Mouse (Mus musculus): Measurements from ENCODE around the gene Col7a1. TPM values are rescaled to one million over a fixed set of nuclear protein-coding genes. Genes with fewer than 3 reads are reported as not detected.

The Col7a1 gene
- polyA plus RNA-seq, 2 experiments, result 0.29 to 0.45 TPM

GRCm38 (mm10) chr9:108982498-108982897, 29.1 kb downstream of the Col7a1 start:
- no peak overlapping the region for H3K4me3 ChIP-seq (ENCODE audit: insufficient read depth in 1 of 2, low read depth in 2 of 2, low read length in 2 of 2)
- DNase-seq (ENCODE audit: low read depth in 3 of 3, low spot score in 3 of 3), result no peak
- no peak overlapping the region for H3K27ac ChIP-seq
- ATAC-seq (ENCODE audit: insufficient read depth), result no peak
- H3K9ac ChIP-seq (replicated peaks), result no peak overlapping the region
- no peaks in the 10 kb centered on the region for H3K27me3 ChIP-seq (ENCODE audit: control insufficient read depth, insufficient read depth, low read length)
- H3K4me2 ChIP-seq (ENCODE audit: low read depth), result no peak overlapping the region
- H3K36me3 ChIP-seq (replicated peaks; ENCODE audit: control insufficient read depth, insufficient read depth, low read depth), result no peaks in the 10 kb centered on the region
- H3K9me3 ChIP-seq (ENCODE audit: control insufficient read depth, low read length), result no peaks in the 10 kb centered on the region
- 59% methylated on average over 8 of the region's 8 CpGs for WGBS (ENCODE audit: insufficient replicate concordance)
- H3K4me1 ChIP-seq (replicated peaks; ENCODE audit: control insufficient read depth in 2 of 2, insufficient read depth in 2 of 2, low read length in 1 of 2), result peaks cover 4 to 10% of the 10 kb centered on the region in 2 experiments
- no peak for TF ChIP-seq EP300 (IDR thresholded peaks at IDR 0.05; ENCODE audit: low read depth)
- no peak for TF ChIP-seq CTCF (IDR thresholded peaks at IDR 0.05; ENCODE audit: low read depth)

- Histone ChIP-seq H3K9me3 (ENCODE audit: control insufficient read depth, low read length) (no peaks in the 10 kb centered on the region), H3K27ac (no peak overlapping the region), H3K4me2 (ENCODE audit: low read depth) (peak overlapping the region; percentile 51), H3K27me3 (ENCODE audit: control insufficient read depth, insufficient read depth, low read length) (no peaks in the 10 kb centered on the region), H3K4me3 (ENCODE audit: insufficient read depth in 1 of 2, low read depth in 2 of 2, low read length in 2 of 2) (no peak overlapping the region), H3K4me1 (replicated peaks; ENCODE audit: control insufficient read depth in 2 of 2, insufficient read depth in 2 of 2, low read length in 1 of 2) (peaks cover 4 to 14% of the 10 kb centered on the region in 2 experiments), H3K36me3 (replicated peaks; ENCODE audit: control insufficient read depth, insufficient read depth, low read depth) (no peaks in the 10 kb centered on the region), H3K9ac (replicated peaks) (0 out of 2 replicates have a peak overlapping the region, but pooled peaks have one; percentile 6)
- 25% methylated on average over 9 of the region's 9 CpGs for WGBS (ENCODE audit: insufficient replicate concordance)
- ATAC-seq (ENCODE audit: insufficient read depth) (peak; percentile 80), DNase-seq (ENCODE audit: low read depth in 3 of 3, low spot score in 3 of 3) (peak in 2 of 3 experiments; percentile 18 to 41)
- no peak; the same call in 1 of the 2 replicates for TF ChIP-seq EP300 (IDR thresholded peaks at IDR 0.05; ENCODE audit: low read depth)
- no peak for TF ChIP-seq CTCF (IDR thresholded peaks at IDR 0.05; ENCODE audit: low read depth)
These were observed 29.8 kb downstream of the Col7a1 start for GRCm38 (mm10) chr9:108983209-108983608.

GRCm38 (mm10) chr9:108985710-108986109, 32.3 kb downstream of the Col7a1 start, which contains the start of gene Ucn2:
TSS of gene Ucn2 (plus strand) at chr9:108986010.
- Histone ChIP-seq H3K4me2 (ENCODE audit: low read depth) (no peak within 1 kb of the TSS), H3K4me3 (ENCODE audit: insufficient read depth in 1 of 2, low read depth in 2 of 2, low read length in 2 of 2) (no peak within 1 kb of the TSS), H3K27me3 (ENCODE audit: control insufficient read depth, insufficient read depth, low read length) (no peaks in the 10 kb centered on the region), H3K9ac (replicated peaks) (no peak within 1 kb of the TSS), H3K27ac (no peak within 1 kb of the TSS), H3K4me1 (replicated peaks; ENCODE audit: control insufficient read depth in 2 of 2, insufficient read depth in 2 of 2, low read length in 1 of 2) (peaks cover 4 to 19% of the 10 kb centered on the region in 2 experiments), H3K36me3 (replicated peaks; ENCODE audit: control insufficient read depth, insufficient read depth, low read depth) (no peaks in the 10 kb centered on the region), H3K9me3 (ENCODE audit: control insufficient read depth, low read length) (no peaks in the 10 kb centered on the region)
- ATAC-seq (ENCODE audit: insufficient read depth) (no peak), DNase-seq (ENCODE audit: low read depth in 3 of 3, low spot score in 3 of 3) (no peak)
- TF ChIP-seq EP300 (IDR thresholded peaks at IDR 0.05; ENCODE audit: low read depth), result no peak
- TF ChIP-seq CTCF (IDR thresholded peaks at IDR 0.05; ENCODE audit: low read depth), result no peak
- 53% methylated on average over 4 of the region's 4 CpGs for WGBS (ENCODE audit: insufficient replicate concordance)

DNA sequence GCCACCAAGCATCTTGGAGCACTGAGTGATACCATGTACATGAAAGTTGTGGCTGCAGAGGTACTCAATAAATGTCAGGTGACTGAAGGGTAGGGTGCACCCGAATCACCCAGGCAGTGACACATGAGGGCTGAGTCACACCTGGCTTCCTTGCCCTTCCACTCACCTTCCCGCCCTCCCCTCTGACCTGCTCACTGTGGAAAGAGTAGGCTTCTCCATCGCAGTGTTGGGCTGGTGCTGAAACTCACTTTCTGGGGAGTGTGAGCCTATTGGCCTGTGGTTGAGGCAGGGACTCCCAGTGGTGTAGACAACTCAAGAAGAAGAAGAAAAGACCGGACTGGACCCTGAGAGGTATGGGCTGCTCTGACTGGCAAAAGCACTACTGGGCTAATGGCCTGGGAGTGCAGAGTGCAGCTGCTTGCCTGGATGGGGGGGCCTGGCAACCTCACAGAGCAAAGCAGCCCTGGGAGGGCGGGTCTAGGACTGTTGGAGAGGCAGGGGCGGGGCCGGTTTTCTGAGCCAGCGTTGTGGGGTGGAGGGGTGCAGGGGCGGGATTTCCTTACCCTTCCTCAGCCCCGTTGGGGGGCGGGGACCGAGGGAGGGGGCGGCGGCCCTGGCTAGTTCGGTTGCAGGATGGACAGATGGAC, 34.4 kb downstream of the Col7a1 start:
- no peak overlapping the region for H3K4me2 ChIP-seq (ENCODE audit: low read depth)
- peaks cover 10 to 31% of the 10 kb centered on the region in 2 experiments for H3K4me1 ChIP-seq (replicated peaks; ENCODE audit: control insufficient read depth in 2 of 2, insufficient read depth in 2 of 2, low read length in 1 of 2)
- no peak overlapping the region for H3K4me3 ChIP-seq (ENCODE audit: insufficient read depth in 1 of 2, low read depth in 2 of 2, low read length in 2 of 2)
- WGBS (ENCODE audit: insufficient replicate concordance), result 24% methylated on average over 15 of the region's 15 CpGs
- no peaks in the 10 kb centered on the region for H3K27me3 ChIP-seq (ENCODE audit: control insufficient read depth, insufficient read depth, low read length)
- no peak for TF ChIP-seq EP300 (IDR thresholded peaks at IDR 0.05; ENCODE audit: low read depth)
- TF ChIP-seq CTCF (IDR thresholded peaks at IDR 0.05; ENCODE audit: low read depth), result no peak
- no peaks in the 10 kb centered on the region for H3K36me3 ChIP-seq (replicated peaks; ENCODE audit: control insufficient read depth, insufficient read depth, low read depth)
- ATAC-seq (ENCODE audit: insufficient read depth) (no peak), DNase-seq (ENCODE audit: low read depth in 3 of 3, low spot score in 3 of 3) (no peak)
- no peak overlapping the region for H3K27ac ChIP-seq
- no peak overlapping the region for H3K9ac ChIP-seq (replicated peaks)
- no peaks in the 10 kb centered on the region for H3K9me3 ChIP-seq (ENCODE audit: control insufficient read depth, low read length)

DNA sequence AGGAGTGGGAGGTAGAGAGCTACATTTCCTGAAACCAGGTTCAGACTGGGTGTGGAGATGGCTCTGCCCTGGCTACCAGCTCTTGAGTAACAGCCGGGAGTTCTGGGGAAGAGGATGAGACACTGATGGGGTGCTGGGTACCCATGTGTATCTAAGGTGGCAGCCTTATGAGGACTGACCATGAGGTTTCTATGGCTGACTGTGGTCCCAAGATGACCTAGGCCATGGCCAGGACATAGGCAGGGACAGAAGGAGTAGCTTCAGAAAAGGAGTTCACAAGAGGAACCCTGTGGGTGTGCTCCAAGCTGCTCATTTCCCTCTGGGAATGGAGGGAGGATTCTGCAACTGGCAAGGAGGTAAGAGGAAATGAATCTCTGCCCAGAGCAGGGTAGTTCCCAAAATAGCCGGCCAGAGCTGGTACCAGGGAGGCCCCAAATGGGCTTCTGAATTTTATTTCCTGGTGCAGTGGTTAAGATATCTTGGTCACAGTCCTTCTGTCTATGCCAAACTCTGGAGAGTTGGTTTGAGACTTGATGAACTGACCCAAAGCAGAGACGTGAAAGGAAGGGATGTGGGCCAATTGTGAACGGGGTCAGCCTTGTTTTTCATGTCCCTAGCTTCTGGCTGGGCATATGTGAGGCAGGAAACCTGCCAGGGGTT, 36.5 kb downstream of the Col7a1 start:
- Histone ChIP-seq H3K9me3 (ENCODE audit: control insufficient read depth, low read length) (no peaks in the 10 kb centered on the region), H3K27me3 (ENCODE audit: control insufficient read depth, insufficient read depth, low read length) (no peaks in the 10 kb centered on the region), H3K36me3 (replicated peaks; ENCODE audit: control insufficient read depth, insufficient read depth, low read depth) (no peaks in the 10 kb centered on the region), H3K4me3 (ENCODE audit: insufficient read depth in 1 of 2, low read depth in 2 of 2, low read length in 2 of 2) (no peak overlapping the region), H3K4me1 (replicated peaks; ENCODE audit: control insufficient read depth in 2 of 2, insufficient read depth in 2 of 2, low read length in 1 of 2) (peaks cover 6 to 23% of the 10 kb centered on the region in 2 experiments), H3K4me2 (ENCODE audit: low read depth) (no peak overlapping the region), H3K9ac (replicated peaks) (no peak overlapping the region), H3K27ac (no peak overlapping the region)
- 63% methylated on average over 4 of the region's 4 CpGs for WGBS (ENCODE audit: insufficient replicate concordance)
- no peak for TF ChIP-seq CTCF (IDR thresholded peaks at IDR 0.05; ENCODE audit: low read depth)
- no peak for TF ChIP-seq EP300 (IDR thresholded peaks at IDR 0.05; ENCODE audit: low read depth)
- ATAC-seq (ENCODE audit: insufficient read depth) (no peak), DNase-seq (ENCODE audit: low read depth in 3 of 3, low spot score in 3 of 3) (no peak)
